Mouse (Mus musculus) MEL (cell line): ENCODE data around the gene Olfr823. TPM values are rescaled to one million over a fixed set of nuclear protein-coding genes. Genes with fewer than 3 reads are reported as not detected.
"Not testable (repeated sequence)": the region's sequence is repeated elsewhere in the genome, so short reads cannot be mapped to it uniquely, and the experiment has no call there.

Source experiments
- DNase-seq: peaks from one replicate; pipeline ENCODE4 v3.0.0; 2011; ENCODE audit warnings: low read depth, low spot score
- H3K27ac ChIP-seq: 2 replicates; pipeline ENCODE4 v1.5.1; 2012; ENCODE audit warnings: low read depth, mild to moderate bottlenecking, control low read depth, low read length, moderate library complexity; ENCODE audit not compliant: control insufficient read depth
- H3K27me3 ChIP-seq, 2 experiments: fragments of 150-350 bp in 1 of 2; sonication (generic) in 1 of 2; 2 replicates each; pipeline ENCODE4 v1.6.1; 2012; ENCODE audit warnings: low read length in 2 of 2, mild to moderate bottlenecking in 2 of 2, improper control_type of control experiment in 1 of 2, moderate library complexity in 1 of 2; ENCODE audit not compliant: insufficient read depth in 2 of 2, control insufficient read depth in 1 of 2
- H3K36me3 ChIP-seq, 2 experiments: 2 replicates each; pipeline ENCODE4 v1.6.1; 2012 to 2014; ENCODE audit warnings: low read length in 2 of 2, improper control_type of control experiment in 1 of 2, inconsistent platforms in 1 of 2, mild to moderate bottlenecking in 1 of 2; ENCODE audit not compliant: insufficient read depth in 2 of 2, control insufficient read depth in 1 of 2
- H3K4me1 ChIP-seq, 2 experiments: fragments of 150-350 bp in 1 of 2; sonication (generic) in 1 of 2; 2 replicates each; pipeline ENCODE4 v1.6.1; 2012; ENCODE audit warnings: low read length in 2 of 2, improper control_type of control experiment in 1 of 2, mild to moderate bottlenecking in 1 of 2; ENCODE audit not compliant: insufficient read depth in 2 of 2, control insufficient read depth in 1 of 2
- H3K4me3 ChIP-seq, 2 experiments: fragments of 150-350 bp in 1 of 2; sonication (generic) in 1 of 2; 2 replicates each; pipeline ENCODE4 v1.5.1; 2012; ENCODE audit warnings: low read depth in 2 of 2, low read length in 2 of 2, mild to moderate bottlenecking in 2 of 2, moderate library complexity in 2 of 2, control low read depth in 1 of 2, improper control_type of control experiment in 1 of 2; ENCODE audit not compliant: control insufficient read depth in 1 of 2, insufficient read depth in 1 of 2
- H3K79me2 ChIP-seq: 2 replicates; pipeline ENCODE4 v1.6.1; 2012; ENCODE audit warnings: mild to moderate bottlenecking, low read length, moderate library complexity; ENCODE audit not compliant: control insufficient read depth, poor library complexity, insufficient read depth
- H3K9ac ChIP-seq: 2 replicates; pipeline ENCODE4 v1.6.1; 2012; ENCODE audit warnings: low read depth, mild to moderate bottlenecking, control low read depth, low read length, moderate library complexity; ENCODE audit not compliant: control insufficient read depth, poor library complexity, severe bottlenecking
- H3K9me3 ChIP-seq: fragments of 150-350 bp; sonication (generic); replicated peaks from 2 replicates; pipeline ENCODE4 v1.6.1; 2012; ENCODE audit warnings: mild to moderate bottlenecking, low read length, improper control_type of control experiment, moderate library complexity; ENCODE audit not compliant: insufficient read depth
- CHD1 ChIP-seq: IDR thresholded peaks from 2 replicates; pipeline ENCODE4 v1.6.1; 2012; ENCODE audit warnings: low read depth, mild to moderate bottlenecking, inconsistent platforms, low read length, improper control_type of control experiment
- CTCF ChIP-seq, 3 experiments: IDR thresholded peaks in 2 of 3; conservative IDR thresholded peaks in 1 of 3; 2 replicates each; pipeline ENCODE4 v1.5.1; 2011 to 2012; ENCODE audit warnings: low read length in 3 of 3, low read depth in 2 of 3, mild to moderate bottlenecking in 2 of 3, improper control_type of control experiment in 1 of 3, inconsistent platforms in 1 of 3, mixed read lengths in 1 of 3, moderate library complexity in 1 of 3; ENCODE audit not compliant: control insufficient read depth in 1 of 3, insufficient read depth in 1 of 3, poor library complexity in 1 of 3, severe bottlenecking in 1 of 3
- E2F4 ChIP-seq: IDR thresholded peaks from 2 replicates; pipeline ENCODE4 v1.6.1; 2011; ENCODE audit warnings: low read depth, low read length, improper control_type of control experiment, borderline replicate concordance
- ETS1 ChIP-seq: IDR thresholded peaks from 2 replicates; pipeline ENCODE4 v1.6.1; 2012; ENCODE audit warnings: low read depth, mild to moderate bottlenecking, inconsistent platforms, low read length, improper control_type of control experiment, moderate library complexity
- GABPA ChIP-seq: IDR thresholded peaks from 2 replicates; pipeline ENCODE4 v1.6.1; 2012; ENCODE audit warnings: low read depth, mild to moderate bottlenecking, inconsistent platforms, low read length, improper control_type of control experiment, moderate library complexity
- HCFC1 ChIP-seq: IDR thresholded peaks from 2 replicates; pipeline ENCODE4 v1.6.1; 2012; ENCODE audit warnings: low read depth, mild to moderate bottlenecking, inconsistent platforms, low read length, improper control_type of control experiment, moderate library complexity
- JUND ChIP-seq: IDR thresholded peaks from 2 replicates; pipeline ENCODE4 v1.6.1; 2011; ENCODE audit warnings: low read depth, mild to moderate bottlenecking, improper control_type of control experiment, low read length
- MAX ChIP-seq: IDR thresholded peaks from 2 replicates; pipeline ENCODE4 v1.6.1; 2011; ENCODE audit warnings: low read length, improper control_type of control experiment
- MEF2A ChIP-seq: IDR thresholded peaks from 2 replicates; pipeline ENCODE4 v1.6.1; 2014; ENCODE audit warnings: low read depth, mild to moderate bottlenecking, inconsistent platforms, low read length, improper control_type of control experiment; ENCODE audit not compliant: poor library complexity, insufficient replicate concordance, severe bottlenecking; ENCODE audit errors: extremely low read depth
- MXI1 ChIP-seq: IDR thresholded peaks from 2 replicates; pipeline ENCODE4 v1.6.1; 2011; ENCODE audit warnings: mild to moderate bottlenecking, low read depth, low read length, improper control_type of control experiment
- MYB ChIP-seq: IDR thresholded peaks from 2 replicates; pipeline ENCODE4 v1.6.1; 2011; ENCODE audit warnings: mild to moderate bottlenecking, low read depth, low read length, improper control_type of control experiment
- MYC ChIP-seq: IDR thresholded peaks from 2 replicates; pipeline ENCODE4 v1.6.1; 2011; ENCODE audit warnings: low read depth, mild to moderate bottlenecking, low read length, improper control_type of control experiment, moderate library complexity
- NELFE ChIP-seq: IDR thresholded peaks from 2 replicates; pipeline ENCODE4 v1.6.1; 2011; ENCODE audit warnings: low read depth, low read length, improper control_type of control experiment
- NRF1 ChIP-seq: IDR thresholded peaks from 2 replicates; pipeline ENCODE4 v1.6.1; 2014; ENCODE audit warnings: low read depth, mild to moderate bottlenecking, inconsistent platforms, low read length, improper control_type of control experiment, moderate library complexity; ENCODE audit not compliant: poor library complexity, insufficient read depth, severe bottlenecking
- TAL1 ChIP-seq: IDR thresholded peaks from 2 replicates; pipeline ENCODE4 v1.6.1; 2012; ENCODE audit warnings: mild to moderate bottlenecking, inconsistent platforms, low read length, moderate library complexity, mixed read lengths
- ZC3H11A ChIP-seq: IDR thresholded peaks from 2 replicates; pipeline ENCODE4 v1.6.1; 2012; ENCODE audit warnings: low read depth, mild to moderate bottlenecking, inconsistent platforms, low read length, improper control_type of control experiment
- ZNF384 ChIP-seq: IDR thresholded peaks from 2 replicates; pipeline ENCODE4 v1.6.1; 2012; ENCODE audit warnings: low read depth, mild to moderate bottlenecking, inconsistent platforms, low read length, improper control_type of control experiment
- polyA plus RNA-seq, 2 experiments: library from polyadenylated mRNA; stranded (reverse) in 1 of 2; unstranded in 1 of 2; fragments of >175 nt in 1 of 2; fragments of >200 nt in 1 of 2; gene quantifications; 2 replicates each; pipeline versions ENCODE4 v1.2.1 to v1.2.4; 2012; ENCODE audit warnings: low replicate concordance in 2 of 2, low read depth in 1 of 2; ENCODE audit not compliant: insufficient read length in 2 of 2, insufficient read depth in 1 of 2, missing spikeins in 1 of 2
- total RNA-seq: library from RNA; depleted of rRNA; stranded (reverse); fragments of 300-350 nt; gene quantifications from 2 replicates; pipeline ENCODE4 v1.2.3, GENCODE M21; 2012; rRNA removed

The Olfr823 gene
- not detected in 2 replicates for total RNA-seq
- not detected for polyA plus RNA-seq

DNA sequence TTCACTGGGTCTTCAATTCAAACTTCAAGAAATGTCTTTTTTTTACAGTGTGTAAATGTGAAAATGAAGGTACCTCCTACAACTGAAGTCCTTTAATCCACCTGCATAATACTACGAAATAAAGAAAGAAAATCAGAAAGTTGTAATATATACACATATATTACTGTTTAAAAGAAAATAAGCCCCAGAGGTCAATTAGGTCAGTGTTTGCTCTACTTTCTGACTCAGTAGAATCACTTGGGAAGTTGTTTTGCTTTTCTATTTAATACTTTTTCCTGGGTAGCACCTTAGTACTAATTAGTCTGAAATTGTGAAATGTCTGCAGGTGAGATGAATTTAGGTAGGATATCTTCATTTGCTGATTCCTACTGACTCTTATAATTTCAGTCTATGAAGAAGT, at the start of gene Olfr823:
Gene Olfr823, minus strand, starts transcription at position 101 of the 400 bp plus-strand sequence.
- H3K27ac ChIP-seq, H3K9me3 ChIP-seq, H3K9ac ChIP-seq, H3K79me2 ChIP-seq, DNase-seq, H3K4me3 ChIP-seq, H3K27me3 ChIP-seq, H3K36me3 ChIP-seq, H3K4me1 ChIP-seq: not testable (repeated sequence)

DNA sequence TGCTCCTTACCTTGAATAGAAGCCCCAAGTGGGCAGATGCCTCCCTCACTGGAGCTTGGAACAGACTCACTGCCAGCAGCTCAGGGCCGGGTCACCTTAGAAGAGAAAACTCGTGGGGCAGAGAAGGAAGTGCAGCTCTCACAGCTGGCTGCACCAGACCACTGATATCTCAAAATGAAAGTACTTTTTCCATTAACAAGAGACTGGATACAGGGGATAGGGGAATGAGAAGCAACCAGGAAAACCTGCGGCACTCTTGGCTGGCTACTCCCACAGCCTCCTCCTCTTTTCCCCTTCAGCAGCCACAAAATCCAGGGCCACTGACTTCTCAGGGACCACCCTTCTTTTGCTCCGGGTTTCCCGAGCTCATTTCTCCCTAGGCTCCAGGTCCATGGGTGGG, 28.9 kb upstream of the Olfr823 start:
- Histone ChIP-seq H3K4me3 (peak overlapping the region; percentile 48 to 62), H3K9me3 (no peaks in the 10 kb centered on the region), H3K4me1 (peaks cover 0 to 2% of the 10 kb centered on the region in 2 experiments; a peak in 1 of 4 replicates), H3K27ac (no peak overlapping the region), H3K79me2 (no peaks in the 10 kb centered on the region), H3K9ac (peak overlapping the region; percentile 5; the same call in 1 of the 2 replicates), H3K36me3 (no peaks in the 10 kb centered on the region), H3K27me3 (no peaks in the 10 kb centered on the region)
- DNase-seq, result no peak
- TF ChIP-seq TAL1 (no peak), MYB (no peak), CHD1 (no peak), CTCF (IDR thresholded peaks at IDR 0.05 in 2 of 3, conservative IDR thresholded peaks at IDR 0.05 in 1 of 3; ENCODE audit: control insufficient read depth in 1 of 3, insufficient read depth in 1 of 3, low read depth in 2 of 3, low read length in 3 of 3, poor library complexity in 1 of 3, severe bottlenecking in 1 of 3) (no peak), E2F4 (no peak), MYC (no peak), MEF2A (no peak), GABPA (no peak), NELFE (no peak), MXI1 (no peak), HCFC1 (no peak), NRF1 (no peak), ZNF384 (no peak), ZC3H11A (no peak), ETS1 (no peak), MAX (no peak), JUND (no peak)
- TF ChIP-seq, all 39 proteins: peak for 0

DNA sequence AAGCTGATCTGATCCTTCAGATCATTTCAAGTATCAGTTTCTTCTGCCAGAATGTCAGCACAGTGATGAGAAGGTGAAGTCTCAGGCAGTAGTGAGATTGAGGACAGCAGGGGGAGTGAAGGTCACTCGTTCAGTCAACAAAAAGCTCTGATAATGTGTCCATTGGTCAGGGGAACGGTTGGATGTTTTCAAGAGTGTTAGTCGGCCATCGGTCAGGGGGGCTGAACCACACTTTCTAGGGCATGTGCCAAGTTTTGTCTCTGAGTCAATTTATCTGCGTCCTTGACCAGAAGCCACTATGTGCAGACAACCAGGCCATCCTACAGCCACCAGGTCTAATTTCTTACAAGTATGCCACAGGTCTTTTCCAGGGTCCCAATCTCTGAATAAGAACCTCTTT, 27.3 kb upstream of the Olfr823 start:
- H3K27ac ChIP-seq, H3K27me3 ChIP-seq, H3K4me3 ChIP-seq, H3K36me3 ChIP-seq, H3K9me3 ChIP-seq, DNase-seq, H3K9ac ChIP-seq, H3K79me2 ChIP-seq, H3K4me1 ChIP-seq: not testable (repeated sequence)
